Mouse (Mus musculus): ENCODE measurements around the gene Gla. TPM values are rescaled to one million over a fixed set of nuclear protein-coding genes. Genes with fewer than 3 reads are reported as not detected.

The Gla gene
- total and polyA plus RNA-seq, 3 experiments, result 0.34 to 16.0 (median 10.7) TPM

- no peak overlapping the region for H3K4me3 ChIP-seq (ENCODE audit: low read depth, low read length)
- no peaks in the 10 kb centered on the region for H3K4me1 ChIP-seq (ENCODE audit: insufficient read depth, low read depth, low read length)
- H3K9me3 ChIP-seq (replicated peaks), result no peaks in the 10 kb centered on the region
- no peaks in the 10 kb centered on the region for H3K27me3 ChIP-seq (ENCODE audit: insufficient read depth, low read length)
- TF ChIP-seq GATA1 (IDR thresholded peaks at IDR 0.05; ENCODE audit: borderline replicate concordance, low read length), result no peak
- no peak for TF ChIP-seq GATA2 (IDR thresholded peaks at IDR 0.05; ENCODE audit: borderline replicate concordance, low read depth, low read length)
- TF ChIP-seq POLR2AphosphoS5 (IDR thresholded peaks at IDR 0.05; ENCODE audit: insufficient replicate concordance, low read depth, low read length), result no peak
- no peak for TF ChIP-seq TAL1 (conservative IDR thresholded peaks at IDR 0.05; ENCODE audit: low read depth, low read length)
- TF ChIP-seq CTCF (IDR thresholded peaks at IDR 0.05; ENCODE audit: low read depth, low read length), result no peak
- no peak for ATAC-seq (ENCODE audit: extremely low read depth, insufficient number of reproducible peaks, low FRiP score, poor library complexity, severe bottlenecking)
- H3K36me3 ChIP-seq (replicated peaks), result peaks cover 57% of the 10 kb centered on the region
- no peak for DNase-seq (ENCODE audit: low spot score)
Observed at GRCm38 (mm10) chrX:134566536-134567222, 34.2 kb downstream of the Gla start.

GRCm38 (mm10) chrX:134564326-134564725, 36.6 kb downstream of the Gla start:
- no peaks in the 10 kb centered on the region for H3K9me3 ChIP-seq (replicated peaks)
- no peak for DNase-seq (ENCODE audit: low spot score)
- H3K4me3 ChIP-seq (ENCODE audit: low read depth, low read length), result no peak overlapping the region
- H3K27me3 ChIP-seq (ENCODE audit: insufficient read depth, low read length), result no peaks in the 10 kb centered on the region
- H3K36me3 ChIP-seq (replicated peaks), result peaks cover 51% of the 10 kb centered on the region
- no peaks in the 10 kb centered on the region for H3K4me1 ChIP-seq (ENCODE audit: insufficient read depth, low read depth, low read length)
- no peak for ATAC-seq (ENCODE audit: extremely low read depth, insufficient number of reproducible peaks, low FRiP score, poor library complexity, severe bottlenecking)
- no peak for TF ChIP-seq TAL1 (conservative IDR thresholded peaks at IDR 0.05; ENCODE audit: low read depth, low read length)
- no peak for TF ChIP-seq GATA2 (IDR thresholded peaks at IDR 0.05; ENCODE audit: borderline replicate concordance, low read depth, low read length)
- no peak for TF ChIP-seq POLR2AphosphoS5 (IDR thresholded peaks at IDR 0.05; ENCODE audit: insufficient replicate concordance, low read depth, low read length)
- TF ChIP-seq CTCF (IDR thresholded peaks at IDR 0.05; ENCODE audit: low read depth, low read length), result no peak
- no peak for TF ChIP-seq GATA1 (IDR thresholded peaks at IDR 0.05; ENCODE audit: borderline replicate concordance, low read length)

GRCm38 (mm10) chrX:134554425-134554824, 46.5 kb downstream of the Gla start:
- no peak for ATAC-seq (ENCODE audit: extremely low read depth, insufficient number of reproducible peaks, low FRiP score, poor library complexity, severe bottlenecking)
- TF ChIP-seq POLR2AphosphoS5 (IDR thresholded peaks at IDR 0.05; ENCODE audit: insufficient replicate concordance, low read depth, low read length) (no peak), GATA2 (IDR thresholded peaks at IDR 0.05; ENCODE audit: borderline replicate concordance, low read depth, low read length) (no peak), CTCF (IDR thresholded peaks at IDR 0.05; ENCODE audit: low read depth, low read length) (no peak), TAL1 (conservative IDR thresholded peaks at IDR 0.05; ENCODE audit: low read depth, low read length) (no peak), GATA1 (IDR thresholded peaks at IDR 0.05; ENCODE audit: borderline replicate concordance, low read length) (no peak)
- Histone ChIP-seq H3K36me3 (replicated peaks) (peaks cover 70% of the 10 kb centered on the region), H3K4me1 (ENCODE audit: insufficient read depth, low read depth, low read length) (peaks cover 9% of the 10 kb centered on the region; the same call in 1 of the 2 replicates), H3K4me3 (ENCODE audit: low read depth, low read length) (no peak overlapping the region), H3K27me3 (ENCODE audit: insufficient read depth, low read length) (no peaks in the 10 kb centered on the region), H3K9me3 (replicated peaks) (no peaks in the 10 kb centered on the region)
- no peak for DNase-seq (ENCODE audit: low spot score)

GRCm38 (mm10) chrX:134553326-134553725, 47.6 kb downstream of the Gla start:
- Histone ChIP-seq H3K4me3 (ENCODE audit: low read depth, low read length) (no peak overlapping the region), H3K9me3 (replicated peaks) (no peaks in the 10 kb centered on the region), H3K36me3 (replicated peaks) (peaks cover 72% of the 10 kb centered on the region), H3K27me3 (ENCODE audit: insufficient read depth, low read length) (no peaks in the 10 kb centered on the region), H3K4me1 (ENCODE audit: insufficient read depth, low read depth, low read length) (peaks cover 9% of the 10 kb centered on the region; the same call in 1 of the 2 replicates)
- TF ChIP-seq GATA2 (IDR thresholded peaks at IDR 0.05; ENCODE audit: borderline replicate concordance, low read depth, low read length) (no peak), POLR2AphosphoS5 (IDR thresholded peaks at IDR 0.05; ENCODE audit: insufficient replicate concordance, low read depth, low read length) (no peak), GATA1 (IDR thresholded peaks at IDR 0.05; ENCODE audit: borderline replicate concordance, low read length) (no peak), CTCF (IDR thresholded peaks at IDR 0.05; ENCODE audit: low read depth, low read length) (no peak), TAL1 (conservative IDR thresholded peaks at IDR 0.05; ENCODE audit: low read depth, low read length) (no peak)
- ATAC-seq (ENCODE audit: extremely low read depth, insufficient number of reproducible peaks, low FRiP score, poor library complexity, severe bottlenecking) (no peak), DNase-seq (ENCODE audit: low spot score) (no peak)

GRCm38 (mm10) chrX:134550903-134551302, 50.0 kb downstream of the Gla start:
- Histone ChIP-seq H3K9me3 (replicated peaks) (no peaks in the 10 kb centered on the region), H3K4me3 (ENCODE audit: low read depth, low read length) (no peak overlapping the region), H3K4me1 (ENCODE audit: insufficient read depth, low read depth, low read length) (peaks cover 9% of the 10 kb centered on the region; the same call in 1 of the 2 replicates), H3K27me3 (ENCODE audit: insufficient read depth, low read length) (no peaks in the 10 kb centered on the region), H3K36me3 (replicated peaks) (peaks cover 74% of the 10 kb centered on the region)
- no peak for TF ChIP-seq CTCF (IDR thresholded peaks at IDR 0.05; ENCODE audit: low read depth, low read length)
- no peak for TF ChIP-seq GATA2 (IDR thresholded peaks at IDR 0.05; ENCODE audit: borderline replicate concordance, low read depth, low read length)
- no peak for TF ChIP-seq POLR2AphosphoS5 (IDR thresholded peaks at IDR 0.05; ENCODE audit: insufficient replicate concordance, low read depth, low read length)
- no peak for TF ChIP-seq GATA1 (IDR thresholded peaks at IDR 0.05; ENCODE audit: borderline replicate concordance, low read length)
- TF ChIP-seq TAL1 (conservative IDR thresholded peaks at IDR 0.05; ENCODE audit: low read depth, low read length), result no peak
- no peak for DNase-seq (ENCODE audit: low spot score)
- no peak; the same call in 1 of the 2 replicates for ATAC-seq (ENCODE audit: extremely low read depth, insufficient number of reproducible peaks, low FRiP score, poor library complexity, severe bottlenecking)

GRCm38 (mm10) chrX:134547330-134547729, 53.6 kb downstream of the Gla start:
- no peaks in the 10 kb centered on the region for H3K9me3 ChIP-seq (replicated peaks)
- TF ChIP-seq POLR2AphosphoS5 (IDR thresholded peaks at IDR 0.05; ENCODE audit: insufficient replicate concordance, low read depth, low read length), result no peak
- TF ChIP-seq CTCF (IDR thresholded peaks at IDR 0.05; ENCODE audit: low read depth, low read length), result no peak
- TF ChIP-seq TAL1 (conservative IDR thresholded peaks at IDR 0.05; ENCODE audit: low read depth, low read length), result no peak
- TF ChIP-seq GATA2 (IDR thresholded peaks at IDR 0.05; ENCODE audit: borderline replicate concordance, low read depth, low read length), result no peak
- TF ChIP-seq GATA1 (IDR thresholded peaks at IDR 0.05; ENCODE audit: borderline replicate concordance, low read length), result no peak
- H3K27me3 ChIP-seq (ENCODE audit: insufficient read depth, low read length), result no peaks in the 10 kb centered on the region
- DNase-seq (ENCODE audit: low spot score) (no peak), ATAC-seq (ENCODE audit: extremely low read depth, insufficient number of reproducible peaks, low FRiP score, poor library complexity, severe bottlenecking) (no peak)
- no peak overlapping the region for H3K4me3 ChIP-seq (ENCODE audit: low read depth, low read length)
- peaks cover 71% of the 10 kb centered on the region for H3K36me3 ChIP-seq (replicated peaks)
- H3K4me1 ChIP-seq (ENCODE audit: insufficient read depth, low read depth, low read length), result peaks cover 2% of the 10 kb centered on the region

Data from G1E (cell line).